Mouse (Mus musculus): ENCODE data around the gene Fancm. TPM values are rescaled to one million over a fixed set of nuclear protein-coding genes. Genes with fewer than 3 reads are reported as not detected.

Fancm gene
- 12.8 and 15.3 TPM in 2 replicates for polyA plus RNA-seq (2014; fragmentation: Nextera tagmentation; extraction: Ambion mirVana)

GRCm38 (mm10) chr12:65075085-65075732, at the start of gene Fancm:
Fancm (plus strand) TSS chr12:65075603.
- Histone ChIP-seq H3K9ac (ENCODE audit: low read depth, low read length) (peak within 1 kb of the TSS; percentile 90), H3K27ac (ENCODE audit: low read depth, low read length) (peak within 1 kb of the TSS; percentile 83), H3K36me3 (ENCODE audit: control insufficient read depth, insufficient read depth, low read length) (peaks cover 11% of the 10 kb centered on the region; the same call in 1 of the 2 replicates), H3K9me3 (ENCODE audit: control insufficient read depth, low read length) (no peaks in the 10 kb centered on the region), H3K4me3 (ENCODE audit: low read length) (peak within 1 kb of the TSS; percentile 83), H3K4me2 (replicated peaks; ENCODE audit: low read depth, low read length) (peak within 1 kb of the TSS; percentile 42), H3K4me1 (ENCODE audit: control insufficient read depth, insufficient read depth, low read length) (peaks cover 20% of the 10 kb centered on the region), H3K27me3 (ENCODE audit: control insufficient read depth, insufficient read depth, low read length) (no peaks in the 10 kb centered on the region)
- WGBS: 2% methylated on average over 39 of the region's 39 CpGs
- ATAC-seq (ENCODE audit: low FRiP score, low TSS enrichment): peak; percentile 47; the same call in 1 of the 2 replicates

GRCm38 (mm10) chr12:65035839-65036189, 39.6 kb upstream of the Fancm start:
- 46% methylated on average over 8 of the region's 8 CpGs for WGBS
- no peak overlapping the region for H3K27ac ChIP-seq (ENCODE audit: low read depth, low read length)
- H3K9me3 ChIP-seq (ENCODE audit: control insufficient read depth, low read length): no peaks in the 10 kb centered on the region
- H3K36me3 ChIP-seq (ENCODE audit: control insufficient read depth, insufficient read depth, low read length): no peaks in the 10 kb centered on the region
- no peak overlapping the region for H3K9ac ChIP-seq (ENCODE audit: low read depth, low read length)
- ATAC-seq (ENCODE audit: low FRiP score, low TSS enrichment): no peak
- no peaks in the 10 kb centered on the region for H3K27me3 ChIP-seq (ENCODE audit: control insufficient read depth, insufficient read depth, low read length)
- peak overlapping the region; percentile 49 for H3K4me2 ChIP-seq (replicated peaks; ENCODE audit: low read depth, low read length)
- H3K4me1 ChIP-seq (ENCODE audit: control insufficient read depth, insufficient read depth, low read length): peaks cover 15% of the 10 kb centered on the region
- H3K4me3 ChIP-seq (ENCODE audit: low read length): peak overlapping the region; percentile 87

- Histone ChIP-seq H3K4me1 (ENCODE audit: control insufficient read depth, insufficient read depth, low read length) (peaks cover 15% of the 10 kb centered on the region), H3K9ac (ENCODE audit: low read depth, low read length) (peak within 1 kb of the TSS; percentile 95), H3K4me3 (ENCODE audit: low read length) (peak within 1 kb of the TSS; percentile 87), H3K9me3 (ENCODE audit: control insufficient read depth, low read length) (no peaks in the 10 kb centered on the region), H3K4me2 (replicated peaks; ENCODE audit: low read depth, low read length) (peak within 1 kb of the TSS; percentile 49), H3K27me3 (ENCODE audit: control insufficient read depth, insufficient read depth, low read length) (no peaks in the 10 kb centered on the region), H3K27ac (ENCODE audit: low read depth, low read length) (peak within 1 kb of the TSS; percentile 85), H3K36me3 (ENCODE audit: control insufficient read depth, insufficient read depth, low read length) (no peaks in the 10 kb centered on the region)
- under 1% methylated on average over 63 of the region's 65 CpGs for WGBS
- ATAC-seq (ENCODE audit: low FRiP score, low TSS enrichment): peak; percentile 96
Observed at GRCm38 (mm10) chr12:65036190-65036870, 39.1 kb upstream of the Fancm start, which contains the start of gene Prpf39. Prpf39 (plus strand) TSS chr12:65036333.

GRCm38 (mm10) chr12:65036892-65037545, 38.4 kb upstream of the Fancm start:
- Histone ChIP-seq H3K9me3 (ENCODE audit: control insufficient read depth, low read length) (no peaks in the 10 kb centered on the region), H3K27me3 (ENCODE audit: control insufficient read depth, insufficient read depth, low read length) (no peaks in the 10 kb centered on the region), H3K9ac (ENCODE audit: low read depth, low read length) (peak overlapping the region; percentile 95), H3K4me3 (ENCODE audit: low read length) (peak overlapping the region; percentile 87), H3K4me1 (ENCODE audit: control insufficient read depth, insufficient read depth, low read length) (peaks cover 15% of the 10 kb centered on the region), H3K4me2 (replicated peaks; ENCODE audit: low read depth, low read length) (peak overlapping the region; percentile 49), H3K27ac (ENCODE audit: low read depth, low read length) (no peak overlapping the region), H3K36me3 (ENCODE audit: control insufficient read depth, insufficient read depth, low read length) (no peaks in the 10 kb centered on the region)
- peak; percentile 9; the same call in 1 of the 2 replicates for ATAC-seq (ENCODE audit: low FRiP score, low TSS enrichment)
- WGBS: 16% methylated on average over 18 of the region's 18 CpGs

- H3K4me1 ChIP-seq (ENCODE audit: control insufficient read depth, insufficient read depth, low read length): peaks cover 15% of the 10 kb centered on the region
- H3K4me3 ChIP-seq (ENCODE audit: low read length): peak overlapping the region; percentile 87
- H3K9me3 ChIP-seq (ENCODE audit: control insufficient read depth, low read length): no peaks in the 10 kb centered on the region
- no peak overlapping the region for H3K27ac ChIP-seq (ENCODE audit: low read depth, low read length)
- peak overlapping the region; percentile 49 for H3K4me2 ChIP-seq (replicated peaks; ENCODE audit: low read depth, low read length)
- H3K36me3 ChIP-seq (ENCODE audit: control insufficient read depth, insufficient read depth, low read length): 0 out of 2 replicates have a peak, but pooled peaks cover 3% of the 10 kb centered on the region
- H3K9ac ChIP-seq (ENCODE audit: low read depth, low read length): peak overlapping the region; percentile 95; the same call in 1 of the 2 replicates
- no peak for ATAC-seq (ENCODE audit: low FRiP score, low TSS enrichment)
- H3K27me3 ChIP-seq (ENCODE audit: control insufficient read depth, insufficient read depth, low read length): no peaks in the 10 kb centered on the region
- WGBS: 19% methylated on average over 4 of the region's 4 CpGs
Observed at GRCm38 (mm10) chr12:65037546-65037937, 37.9 kb upstream of the Fancm start.

GRCm38 (mm10) chr12:65048799-65049198, 26.6 kb upstream of the Fancm start:
- Histone ChIP-seq H3K9ac (ENCODE audit: low read depth, low read length) (no peak overlapping the region), H3K9me3 (ENCODE audit: control insufficient read depth, low read length) (no peaks in the 10 kb centered on the region), H3K4me3 (ENCODE audit: low read length) (no peak overlapping the region), H3K27me3 (ENCODE audit: control insufficient read depth, insufficient read depth, low read length) (no peaks in the 10 kb centered on the region), H3K4me2 (replicated peaks; ENCODE audit: low read depth, low read length) (no peak overlapping the region), H3K36me3 (ENCODE audit: control insufficient read depth, insufficient read depth, low read length) (peaks cover 55% of the 10 kb centered on the region), H3K4me1 (ENCODE audit: control insufficient read depth, insufficient read depth, low read length) (no peaks in the 10 kb centered on the region), H3K27ac (ENCODE audit: low read depth, low read length) (no peak overlapping the region)
- ATAC-seq (ENCODE audit: low FRiP score, low TSS enrichment): no peak

- 77% methylated on average over 2 of the region's 2 CpGs for WGBS
- Histone ChIP-seq H3K9me3 (ENCODE audit: control insufficient read depth, low read length) (no peaks in the 10 kb centered on the region), H3K4me2 (replicated peaks; ENCODE audit: low read depth, low read length) (no peak overlapping the region), H3K27ac (ENCODE audit: low read depth, low read length) (no peak overlapping the region), H3K27me3 (ENCODE audit: control insufficient read depth, insufficient read depth, low read length) (no peaks in the 10 kb centered on the region), H3K4me1 (ENCODE audit: control insufficient read depth, insufficient read depth, low read length) (no peaks in the 10 kb centered on the region), H3K4me3 (ENCODE audit: low read length) (no peak overlapping the region), H3K9ac (ENCODE audit: low read depth, low read length) (no peak overlapping the region), H3K36me3 (ENCODE audit: control insufficient read depth, insufficient read depth, low read length) (peaks cover 66% of the 10 kb centered on the region)
- ATAC-seq (ENCODE audit: low FRiP score, low TSS enrichment): no peak
Observed at GRCm38 (mm10) chr12:65058203-65058602, 17.2 kb upstream of the Fancm start.

- Histone ChIP-seq H3K4me3 (ENCODE audit: low read length) (no peak overlapping the region), H3K27ac (ENCODE audit: low read depth, low read length) (no peak overlapping the region), H3K9ac (ENCODE audit: low read depth, low read length) (no peak overlapping the region), H3K36me3 (ENCODE audit: control insufficient read depth, insufficient read depth, low read length) (peaks cover 65% of the 10 kb centered on the region), H3K4me1 (ENCODE audit: control insufficient read depth, insufficient read depth, low read length) (no peaks in the 10 kb centered on the region), H3K9me3 (ENCODE audit: control insufficient read depth, low read length) (no peaks in the 10 kb centered on the region), H3K4me2 (replicated peaks; ENCODE audit: low read depth, low read length) (no peak overlapping the region), H3K27me3 (ENCODE audit: control insufficient read depth, insufficient read depth, low read length) (no peaks in the 10 kb centered on the region)
- no peak for ATAC-seq (ENCODE audit: low FRiP score, low TSS enrichment)
Observed at GRCm38 (mm10) chr12:65061082-65061481, 14.3 kb upstream of the Fancm start.

- peaks cover 72% of the 10 kb centered on the region for H3K36me3 ChIP-seq (ENCODE audit: control insufficient read depth, insufficient read depth, low read length)
- no peaks in the 10 kb centered on the region for H3K4me1 ChIP-seq (ENCODE audit: control insufficient read depth, insufficient read depth, low read length)
- ATAC-seq (ENCODE audit: low FRiP score, low TSS enrichment): no peak
- no peak overlapping the region for H3K9ac ChIP-seq (ENCODE audit: low read depth, low read length)
- H3K9me3 ChIP-seq (ENCODE audit: control insufficient read depth, low read length): no peaks in the 10 kb centered on the region
- H3K27ac ChIP-seq (ENCODE audit: low read depth, low read length): no peak overlapping the region
- no peaks in the 10 kb centered on the region for H3K27me3 ChIP-seq (ENCODE audit: control insufficient read depth, insufficient read depth, low read length)
- WGBS: 70% methylated on average over 2 of the region's 2 CpGs
- no peak overlapping the region for H3K4me2 ChIP-seq (replicated peaks; ENCODE audit: low read depth, low read length)
- no peak overlapping the region for H3K4me3 ChIP-seq (ENCODE audit: low read length)
Observed at GRCm38 (mm10) chr12:65065241-65065640, 10.2 kb upstream of the Fancm start.
